Mouse (Mus musculus) testis, adult 2 months (tissue): Measurements from ENCODE around the gene Arl6ip6. TPM values are rescaled to one million over a fixed set of nuclear protein-coding genes. Genes with fewer than 3 reads are reported as not detected.

Experiments used
- H3K27ac ChIP-seq: fragments of 200-500 bp; 2 replicates; pipeline ENCODE4 v1.5.1; 2012; ENCODE audit warnings: low read depth, low read length; ENCODE audit not compliant: control insufficient read depth, insufficient read depth
- H3K27me3 ChIP-seq: fragments of 200-500 bp; 2 replicates; pipeline ENCODE4 v1.6.1; 2012; ENCODE audit warnings: mild to moderate bottlenecking, low read length, moderate library complexity; ENCODE audit not compliant: control insufficient read depth, insufficient read depth
- H3K36me3 ChIP-seq: fragments of 200-500 bp; 2 replicates; pipeline ENCODE4 v1.6.1; 2012; ENCODE audit warnings: mild to moderate bottlenecking, low read length; ENCODE audit not compliant: control insufficient read depth, insufficient read depth
- H3K4me1 ChIP-seq: fragments of 200-500 bp; 2 replicates; pipeline ENCODE4 v1.6.1; 2012; ENCODE audit warnings: low read length; ENCODE audit not compliant: control insufficient read depth, insufficient read depth
- H3K4me3 ChIP-seq: fragments of 200-500 bp; 2 replicates; pipeline ENCODE4 v1.5.1; 2012; ENCODE audit warnings: low read depth, mild to moderate bottlenecking, low read length, moderate library complexity, mixed read lengths; ENCODE audit not compliant: control insufficient read depth
- CTCF ChIP-seq: fragments of 200-500 bp; IDR thresholded peaks from 2 replicates; pipeline ENCODE4 v1.5.1; 2012; ENCODE audit warnings: low read depth, mild to moderate bottlenecking, inconsistent platforms, low read length, moderate library complexity; ENCODE audit not compliant: control insufficient read depth, insufficient read depth, insufficient replicate concordance
- POLR2A ChIP-seq: fragments of 200-500 bp; IDR thresholded peaks from 2 replicates; pipeline ENCODE4 v1.6.1; 2012; ENCODE audit warnings: low read depth, mild to moderate bottlenecking, inconsistent platforms, low read length, moderate library complexity; ENCODE audit not compliant: control insufficient read depth
- polyA plus RNA-seq: library from polyadenylated mRNA; depleted of rRNA; stranded (reverse); fragments of >200 nt; gene quantifications from 2 replicates; pipeline ENCODE4 v1.2.3, GENCODE M21; 2012; rRNA removed

The Arl6ip6 gene
- polyA plus RNA-seq: 76.3 and 110 TPM in 2 replicates

GRCm38 (mm10) chr2:53191523-53192220 is at the start of gene Arl6ip6:
Arl6ip6 (plus strand) TSS chr2:53191726.
- peak within 1 kb of the TSS; percentile 100 for H3K4me3 ChIP-seq
- TF ChIP-seq CTCF (no peak), POLR2A (peak; percentile 77)
- peaks cover 2% of the 10 kb centered on the region; the same call in 1 of the 2 replicates for H3K4me1 ChIP-seq
- peaks cover 3% of the 10 kb centered on the region; the same call in 1 of the 2 replicates for H3K36me3 ChIP-seq
- H3K27me3 ChIP-seq: no peaks in the 10 kb centered on the region
- H3K27ac ChIP-seq: peak within 1 kb of the TSS; percentile 98

DNA sequence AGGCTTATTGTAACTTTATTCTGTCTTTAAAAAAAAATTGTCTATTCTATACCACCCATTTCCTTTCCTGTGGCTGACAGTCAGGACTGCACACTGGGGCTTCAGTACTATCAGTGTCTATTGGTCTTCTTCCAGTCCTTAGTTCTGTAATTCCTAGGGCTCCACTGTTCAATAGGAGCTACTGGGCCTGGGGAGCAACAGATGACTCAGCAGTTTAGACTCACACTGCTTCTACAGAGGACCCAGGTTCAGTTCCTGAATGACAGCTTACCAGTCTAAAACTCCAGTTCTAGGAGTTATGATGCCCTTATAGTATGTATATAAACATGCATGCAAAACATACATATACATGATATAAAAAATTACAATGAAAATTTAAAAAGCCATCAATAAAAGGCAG is 44.7 kb upstream of the Arl6ip6 start:
- H3K27ac ChIP-seq: no peak overlapping the region
- no peaks in the 10 kb centered on the region for H3K27me3 ChIP-seq
- no peak for TF ChIP-seq POLR2A
- TF ChIP-seq CTCF: no peak
- no peak overlapping the region for H3K4me3 ChIP-seq
- no peaks in the 10 kb centered on the region for H3K4me1 ChIP-seq
- peaks cover 3% of the 10 kb centered on the region for H3K36me3 ChIP-seq

- no peak overlapping the region for H3K27ac ChIP-seq
- H3K27me3 ChIP-seq: no peaks in the 10 kb centered on the region
- no peak overlapping the region for H3K4me3 ChIP-seq
- no peaks in the 10 kb centered on the region for H3K4me1 ChIP-seq
- no peaks in the 10 kb centered on the region for H3K36me3 ChIP-seq
- TF ChIP-seq POLR2A (no peak), CTCF (no peak)
Measured at GRCm38 (mm10) chr2:53173966-53174365, 17.6 kb upstream of the Arl6ip6 start.

GRCm38 (mm10) chr2:53178966-53179365 is 12.6 kb upstream of the Arl6ip6 start:
- Histone ChIP-seq H3K27me3 (no peaks in the 10 kb centered on the region), H3K4me1 (no peaks in the 10 kb centered on the region), H3K4me3 (no peak overlapping the region), H3K27ac (no peak overlapping the region), H3K36me3 (no peaks in the 10 kb centered on the region; the same call in 1 of the 2 replicates)
- no peak for TF ChIP-seq CTCF
- no peak for TF ChIP-seq POLR2A

DNA sequence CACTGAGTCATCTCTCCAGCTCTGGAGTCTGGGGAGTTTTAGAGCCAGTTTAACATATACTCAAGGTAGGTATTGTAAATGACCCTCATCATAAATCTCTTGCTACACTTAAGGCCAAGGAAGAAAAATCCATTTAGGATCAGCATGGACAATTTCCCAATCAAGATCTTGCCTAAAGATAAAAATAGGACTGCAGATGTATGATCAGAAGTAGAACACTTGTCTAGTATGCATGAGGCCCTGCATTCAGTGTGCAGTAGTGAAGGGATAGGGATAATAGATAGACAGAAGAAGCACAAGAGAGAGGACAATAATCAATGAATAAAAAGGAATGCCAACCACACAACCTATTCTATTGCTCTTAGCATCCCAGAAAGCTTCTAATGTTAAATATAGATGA is 11.7 kb upstream of the Arl6ip6 start:
- no peaks in the 10 kb centered on the region for H3K4me1 ChIP-seq
- no peak overlapping the region for H3K27ac ChIP-seq
- no peak overlapping the region for H3K4me3 ChIP-seq
- TF ChIP-seq CTCF (no peak), POLR2A (no peak)
- no peaks in the 10 kb centered on the region; the same call in 1 of the 2 replicates for H3K36me3 ChIP-seq
- no peaks in the 10 kb centered on the region for H3K27me3 ChIP-seq

DNA sequence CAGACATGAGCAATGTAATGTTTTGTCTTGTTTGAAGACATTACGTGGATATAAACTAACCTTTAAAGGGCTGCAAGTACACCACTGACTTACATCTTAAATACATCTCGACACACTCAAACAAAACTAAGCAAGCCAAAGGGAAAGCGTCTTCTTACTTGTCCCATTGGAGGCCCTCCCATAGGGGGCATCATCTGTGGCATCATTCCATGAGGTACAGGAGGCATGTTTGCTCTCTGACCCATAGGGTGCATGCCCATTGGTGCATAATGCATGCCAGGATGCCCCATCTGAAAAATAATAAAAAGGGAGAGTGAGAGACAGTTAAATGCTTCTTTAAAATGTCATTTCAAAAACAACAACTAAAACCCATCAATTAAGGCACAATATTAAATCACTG is 1.7 kb upstream of the Arl6ip6 start:
- Histone ChIP-seq H3K4me3 (peak overlapping the region; percentile 83), H3K36me3 (no peaks in the 10 kb centered on the region), H3K27ac (no peak overlapping the region), H3K27me3 (no peaks in the 10 kb centered on the region), H3K4me1 (peaks cover 2% of the 10 kb centered on the region; the same call in 1 of the 2 replicates)
- TF ChIP-seq POLR2A (no peak), CTCF (no peak)

DNA sequence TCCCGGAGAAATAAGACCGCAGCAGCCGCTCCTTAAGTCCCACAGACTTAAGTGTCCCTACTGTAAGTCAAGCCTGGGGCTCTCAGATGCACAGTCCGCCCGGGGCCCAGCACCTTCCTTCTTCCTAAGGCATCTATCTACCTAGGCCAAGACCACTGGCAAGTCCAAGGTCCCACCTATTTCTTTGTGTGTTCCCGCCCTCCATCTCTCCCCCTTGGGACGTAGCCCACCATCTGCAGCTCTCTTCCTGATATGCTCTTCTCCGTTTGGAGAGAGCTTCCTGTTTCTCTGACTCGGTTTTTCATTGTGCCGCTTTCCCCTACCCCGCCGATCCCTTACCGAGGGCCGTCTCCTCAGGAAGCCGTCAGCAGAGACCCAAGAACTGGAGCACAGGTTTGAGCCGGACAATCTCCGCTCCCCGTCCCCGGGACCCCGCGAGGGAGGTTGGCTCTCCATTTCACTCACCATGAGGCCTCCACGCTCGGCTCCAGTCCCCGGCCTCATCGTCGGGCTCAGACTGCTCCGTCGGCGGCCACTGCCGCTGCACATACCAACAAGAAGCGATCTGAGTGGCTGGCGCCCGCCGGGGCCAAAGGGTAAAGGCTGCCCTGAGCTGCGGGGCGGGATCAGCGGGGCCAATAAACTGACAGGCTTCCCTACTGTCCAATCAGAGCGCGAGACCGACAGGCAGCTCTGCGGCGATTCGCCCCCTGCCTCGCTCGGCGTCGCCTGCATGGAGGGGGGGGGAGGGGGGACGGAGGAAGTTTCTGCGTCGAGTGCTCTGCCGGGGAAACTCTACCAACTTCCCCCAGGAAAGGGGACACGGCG is 628 bp upstream of the Arl6ip6 start, which contains the start of gene Prpf40a:
Gene Prpf40a (minus strand): TSS at position 601 of the 828 bp plus-strand sequence.
- Histone ChIP-seq H3K27me3 (no peaks in the 10 kb centered on the region), H3K27ac (peak within 1 kb of the TSS; percentile 98), H3K36me3 (peaks cover 2% of the 10 kb centered on the region; the same call in 1 of the 2 replicates), H3K4me1 (peaks cover 2% of the 10 kb centered on the region; the same call in 1 of the 2 replicates), H3K4me3 (peak within 1 kb of the TSS; percentile 100)
- TF ChIP-seq CTCF: no peak
- peak; percentile 88 for TF ChIP-seq POLR2A
